Mouse (Mus musculus) hindbrain, embryonic 13.5 days (tissue): ENCODE measurements at regions not wholly inside any gene's neighbourhood (a gene's known extent, or its start where the extent isn't known, plus 50 kb on each side); places are given as distances from the start of the nearest gene placed in this dataset.
A peak's percentile ranks its signal among the peaks of the same experiment; 100 is the strongest.

Experiments used
- ATAC-seq: fragments of 200-750 bp; cut with Nextera tagmentation; 2 replicates; pipeline ENCODE4 v1.8.0; 2017; ENCODE audit warnings: moderate TSS enrichment; ENCODE audit not compliant: low FRiP score
- H3K27ac ChIP-seq: fragments of 300-500 bp; sonication (generic); 2 replicates; pipeline ENCODE4 v1.5.1; 2015; ENCODE audit warnings: inconsistent platforms, mild to moderate bottlenecking, moderate library complexity
- H3K27me3 ChIP-seq: fragments of 300-500 bp; sonication (generic); 2 replicates; pipeline ENCODE4 v1.6.1; 2015; ENCODE audit warnings: mild to moderate bottlenecking, inconsistent platforms
- H3K36me3 ChIP-seq: fragments of 300-500 bp; sonication (generic); 2 replicates; pipeline ENCODE4 v1.6.1; 2015; ENCODE audit warnings: mild to moderate bottlenecking, inconsistent platforms
- H3K4me1 ChIP-seq: fragments of 300-500 bp; sonication (generic); replicated peaks from 2 replicates; pipeline ENCODE4 v1.6.1; 2015; ENCODE audit warnings: inconsistent platforms
- H3K4me2 ChIP-seq: fragments of 300-500 bp; sonication (generic); 2 replicates; pipeline ENCODE4 v1.6.1; 2015; ENCODE audit warnings: inconsistent platforms, mild to moderate bottlenecking, moderate library complexity
- H3K4me3 ChIP-seq: fragments of 300-500 bp; sonication (generic); 2 replicates; pipeline ENCODE4 v1.5.1; 2015; ENCODE audit warnings: mild to moderate bottlenecking, inconsistent platforms
- H3K9ac ChIP-seq: fragments of 300-500 bp; sonication (generic); 2 replicates; pipeline ENCODE4 v1.6.1; 2015; ENCODE audit warnings: mild to moderate bottlenecking, inconsistent platforms
- H3K9me3 ChIP-seq: fragments of 300-500 bp; sonication (generic); 2 replicates; pipeline ENCODE4 v1.6.1; 2016; ENCODE audit warnings: inconsistent platforms
- WGBS: fragments of 180-500 bp; shearing (Covaris S2); methylation state at CpG from one replicate; pipeline ENCODE4 v1.1.7; 2015; 5-methylcytosine and 5-hydroxymethylcytosine counted together
- microRNA-seq: library from miRNA; unstranded; fragments of <30 nt; microRNA quantifications from one replicate; pipeline ENCODE4, GENCODE M21; 2016

- H3K27me3 ChIP-seq = no peaks in the 10 kb centered on the region
- no peak for ATAC-seq
- no peak overlapping the region for H3K27ac ChIP-seq
- no peak overlapping the region for H3K9ac ChIP-seq
- 76% methylated on average over 6 of the region's 6 CpGs for WGBS
- H3K4me1 ChIP-seq = peaks cover 9% of the 10 kb centered on the region
- no peaks in the 10 kb centered on the region for H3K36me3 ChIP-seq
- H3K4me3 ChIP-seq = no peak overlapping the region
- H3K9me3 ChIP-seq = no peaks in the 10 kb centered on the region
- H3K4me2 ChIP-seq = no peak overlapping the region
Measured at GRCm38 (mm10) chr9:122691879-122692278, 55.3 kb upstream of the Topaz1 start.

DNA sequence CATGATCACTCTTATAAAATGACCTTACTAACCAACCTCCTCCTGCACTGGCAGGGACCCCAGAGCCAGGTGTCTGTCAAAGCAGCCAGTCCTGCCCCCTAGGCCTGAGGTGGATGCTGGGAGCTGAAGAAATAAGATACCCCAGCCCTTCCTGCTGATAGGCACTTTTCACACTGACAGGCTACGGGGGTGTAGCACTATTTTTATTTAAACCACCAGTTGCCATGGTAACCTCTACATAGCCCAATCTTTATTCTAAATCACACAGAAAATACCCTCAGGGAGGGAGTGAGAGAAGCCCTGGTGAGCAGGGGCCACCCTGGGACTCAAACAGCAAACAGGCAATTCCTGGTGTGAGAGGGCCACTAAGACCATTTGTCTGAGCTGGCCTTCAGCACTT is 51.4 kb upstream of the Topaz1 start:
- Histone ChIP-seq H3K9ac (no peak overlapping the region), H3K9me3 (no peaks in the 10 kb centered on the region), H3K4me3 (no peak overlapping the region), H3K4me2 (no peak overlapping the region), H3K27ac (no peak overlapping the region), H3K4me1 (peaks cover 9% of the 10 kb centered on the region), H3K27me3 (0 out of 2 replicates have a peak, but pooled peaks cover 4% of the 10 kb centered on the region), H3K36me3 (no peaks in the 10 kb centered on the region)
- WGBS = 7% methylated on average over 1 of the region's 1 CpGs
- ATAC-seq = no peak

Small RNA genes lying in the stretch of these regions (microRNA-seq; reads per million reads assigned to microRNA genes)
- 922 reads per million, percentile 77 among the genes with 10 or more reads in this experiment for gene Mir138-1
